Mouse (Mus musculus): ENCODE measurements at regions not wholly inside any gene's neighbourhood (a gene's known extent, or its start where the extent isn't known, plus 50 kb on each side); places are given as distances from the start of the nearest gene placed in this dataset.

DNA sequence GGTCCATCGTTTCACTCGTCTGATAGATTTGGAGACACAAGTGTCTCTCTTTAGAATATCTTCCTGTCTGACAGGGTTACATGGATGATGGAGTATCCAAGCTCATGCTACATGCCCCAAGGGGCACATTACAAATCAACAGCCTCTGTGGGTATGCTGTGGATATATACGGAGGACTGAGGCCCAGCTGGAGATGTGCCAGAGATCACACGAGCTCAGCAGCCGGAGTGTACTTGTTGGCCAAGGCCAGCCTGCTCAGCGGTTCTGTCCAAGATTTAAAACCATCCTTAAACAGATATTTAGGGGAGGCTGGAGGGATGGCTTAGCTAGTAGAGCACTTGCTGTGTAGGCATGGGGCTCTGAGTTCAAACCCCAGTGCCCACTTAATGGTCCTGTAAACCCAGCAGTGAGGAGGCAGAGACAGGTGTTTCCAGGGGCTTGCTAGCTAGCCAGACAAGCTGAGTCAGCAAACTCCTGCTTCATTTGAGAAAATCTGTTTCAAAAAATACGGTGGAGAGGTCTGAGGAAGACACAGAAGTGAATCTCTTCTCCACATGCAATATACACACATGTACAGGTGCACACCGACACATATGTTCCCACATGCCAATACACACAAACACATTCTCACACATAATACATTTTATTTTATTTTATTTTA, 85.6 kb upstream of the Aldh1b1 start:
- no peak for DNase-seq (ENCODE audit: low spot score in 2 of 2)

DNA sequence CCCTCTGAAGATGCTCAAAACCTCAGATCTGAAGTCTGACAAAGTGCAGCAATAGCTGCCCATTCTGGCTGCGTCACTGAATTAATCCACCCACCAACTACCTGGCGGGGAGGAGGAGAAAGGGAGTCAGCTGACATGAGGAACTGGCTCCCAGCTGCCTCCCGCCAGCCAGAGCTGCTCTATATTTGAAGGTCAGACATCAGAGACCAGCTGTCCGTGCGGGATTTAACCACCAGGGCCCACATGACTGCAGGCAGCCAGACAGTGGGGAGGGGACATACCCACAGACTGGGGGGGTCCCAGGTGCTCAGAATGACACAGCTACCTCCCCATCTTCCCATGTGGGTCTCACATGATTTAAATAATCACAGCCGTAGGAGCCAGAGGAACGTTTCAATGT, 94.8 kb upstream of the Aldh1b1 start:
- DNase-seq (ENCODE audit: low spot score in 2 of 2), result no peak

DNA sequence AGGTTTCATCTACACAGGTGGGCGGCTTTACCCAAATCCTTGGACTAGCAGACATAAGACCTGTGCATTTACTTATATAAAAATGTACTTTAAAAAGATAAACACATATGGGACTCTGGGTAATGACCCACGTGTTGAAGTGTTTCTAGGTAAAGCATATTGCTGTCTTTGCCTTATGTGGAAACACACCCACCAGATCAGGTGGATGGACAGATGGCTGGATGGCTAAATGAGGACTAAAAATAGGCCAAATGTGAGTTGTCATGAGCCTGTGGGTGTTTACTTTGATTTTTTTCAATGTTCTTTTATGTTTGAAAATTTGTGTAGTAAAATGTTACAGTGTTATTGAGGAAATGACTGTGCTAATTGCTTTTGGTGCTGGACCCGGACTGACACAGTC, 99.2 kb upstream of the Aldh1b1 start:
- DNase-seq (ENCODE audit: low spot score in 2 of 2), result no peak

DNA sequence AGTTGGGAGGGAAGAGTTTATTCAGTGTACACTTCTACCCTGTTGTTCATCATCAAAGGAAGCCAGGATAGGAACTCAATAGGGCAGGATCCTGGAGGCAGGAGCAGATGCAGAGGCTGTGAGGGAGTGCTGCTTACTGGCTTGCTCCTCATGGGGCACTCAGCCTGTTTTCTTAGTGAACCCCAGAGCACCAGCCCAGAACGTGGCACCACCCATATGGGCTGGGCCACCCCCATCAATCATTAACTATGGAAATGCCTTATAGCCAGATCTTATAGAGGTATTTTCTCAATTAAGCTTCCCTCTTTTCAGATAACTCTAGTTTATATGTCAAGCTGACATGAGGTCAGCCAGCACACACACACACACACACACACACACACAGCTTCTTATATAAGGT, 103.6 kb upstream of the Aldh1b1 start:
- DNase-seq (ENCODE audit: low spot score in 2 of 2), result no peak

DNA sequence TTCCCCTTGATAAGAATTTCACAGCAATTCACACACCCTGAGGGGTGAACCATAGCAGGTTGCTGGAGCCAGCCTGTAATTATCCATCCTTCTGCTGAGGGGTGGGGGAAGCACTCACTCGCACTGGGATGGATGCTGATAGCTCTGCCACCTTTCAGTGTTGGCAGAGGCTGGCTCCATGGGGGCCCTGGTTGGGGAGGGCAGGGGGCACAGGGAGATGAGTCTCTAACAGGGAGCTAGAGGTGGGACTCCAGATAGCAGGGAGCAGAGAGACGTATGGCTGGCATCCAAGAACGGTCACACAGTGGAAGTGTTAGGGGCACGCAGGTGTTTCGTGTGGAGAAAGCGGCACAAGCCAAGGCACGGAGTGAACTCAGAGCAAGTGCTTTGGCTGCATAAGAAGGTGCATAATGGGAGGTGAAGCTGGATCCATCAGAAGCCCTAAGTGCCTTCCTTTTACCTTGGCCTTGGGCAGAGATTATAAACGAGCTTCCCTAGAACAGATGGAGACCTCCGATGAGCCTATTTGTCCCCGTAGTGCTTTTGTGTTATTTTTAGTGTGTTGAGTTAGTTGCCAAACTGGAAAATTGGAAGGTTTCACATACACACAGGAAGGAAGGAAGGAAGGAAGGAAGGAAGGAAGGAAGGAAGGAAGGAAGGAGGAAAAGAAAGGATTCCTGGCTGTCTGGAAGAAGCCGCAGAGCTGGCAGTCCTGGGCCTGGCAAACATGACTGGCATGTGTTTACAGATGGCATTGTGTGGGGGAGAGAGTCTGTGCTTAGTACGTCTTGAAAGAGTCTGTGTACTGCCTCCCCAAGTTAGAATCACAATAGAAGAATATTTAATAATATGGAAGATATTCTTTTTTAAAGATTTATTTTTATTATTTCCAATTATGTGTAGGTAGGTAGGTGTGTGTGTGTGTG, 108.6 kb upstream of the Aldh1b1 start:
- DNase-seq (ENCODE audit: low spot score in 2 of 2), result no peak

DNA sequence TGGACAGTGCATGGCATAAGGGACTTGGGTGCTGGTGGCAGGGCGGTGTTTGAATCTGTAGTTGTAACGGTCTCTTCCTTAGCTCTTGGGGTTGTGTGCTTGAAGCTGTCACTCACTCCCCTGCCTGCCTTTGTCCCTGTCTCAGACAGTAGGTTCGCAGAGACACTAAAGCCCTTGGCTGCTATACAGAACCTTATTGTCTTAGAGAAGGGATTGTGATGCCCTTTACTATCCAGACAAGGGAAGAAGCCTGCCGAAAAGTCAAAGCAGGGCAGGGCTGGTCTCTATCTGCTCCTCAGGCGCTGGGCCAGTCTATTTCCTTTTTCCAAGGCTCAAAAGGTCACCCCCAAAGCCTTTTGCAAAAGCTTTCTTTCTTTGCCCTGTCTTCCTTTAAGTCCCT, 109.2 kb upstream of the Aldh1b1 start:
- no peak for DNase-seq (ENCODE audit: low spot score in 2 of 2)

DNA sequence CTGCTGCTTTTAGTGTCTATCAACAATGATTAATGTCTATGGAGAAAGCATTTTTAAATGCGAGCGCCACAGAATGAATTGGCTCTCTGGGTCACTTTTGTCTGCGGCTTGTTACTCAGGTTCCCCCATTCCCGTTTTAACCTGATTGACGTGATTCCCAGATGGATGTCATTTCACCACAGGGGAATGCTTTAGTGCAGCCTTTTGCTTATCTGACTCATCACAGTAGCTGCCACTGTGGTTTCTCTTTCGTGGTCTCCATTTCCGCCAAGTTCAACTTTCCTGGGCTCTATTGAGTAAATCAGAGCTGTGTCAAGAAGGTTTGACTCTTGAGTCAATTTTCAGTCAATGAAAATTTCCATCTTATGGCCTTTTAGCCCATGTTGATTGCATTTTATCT, 110.6 kb upstream of the Aldh1b1 start:
- no peak for DNase-seq (ENCODE audit: low spot score in 2 of 2)

DNA sequence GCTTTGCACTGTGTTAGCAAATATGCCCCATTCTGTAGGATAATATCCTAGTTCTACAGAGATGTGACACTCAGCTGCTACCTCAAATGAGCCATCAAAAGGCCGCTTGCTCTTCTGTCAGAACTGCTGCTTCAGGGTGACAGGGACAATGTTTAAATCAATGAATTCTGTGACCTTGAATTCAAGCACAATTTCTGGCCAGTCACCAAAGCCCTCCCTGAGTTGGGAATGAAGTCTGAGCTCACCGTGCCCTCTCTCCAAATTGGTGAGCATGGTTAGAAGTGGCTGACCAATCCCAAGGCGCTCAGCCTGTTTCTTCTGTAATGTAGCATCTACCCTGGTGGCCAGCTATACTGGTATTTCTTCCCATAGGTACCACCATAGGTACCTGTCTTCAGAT, 113.8 kb upstream of the Aldh1b1 start:
- DNase-seq (ENCODE audit: low spot score in 2 of 2), result no peak

DNA sequence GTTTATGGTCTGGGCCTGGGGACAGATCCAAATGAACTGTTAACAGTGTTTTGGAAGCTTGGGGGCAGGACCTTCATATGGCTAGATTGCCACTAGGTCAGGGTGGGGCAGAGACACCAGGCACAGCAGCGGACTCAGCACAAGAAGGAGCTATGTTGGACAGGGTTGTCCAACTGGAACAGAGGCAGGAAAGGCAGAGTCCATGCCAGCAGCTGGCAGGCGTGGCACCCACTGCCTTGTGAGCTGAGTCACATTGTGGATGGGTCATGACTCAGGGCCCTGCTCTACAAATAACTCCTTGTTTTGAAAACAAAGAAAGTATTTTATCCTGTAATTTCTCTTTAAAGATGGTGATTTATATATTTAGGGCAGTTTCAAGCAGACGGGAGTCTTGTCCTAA, 115.6 kb upstream of the Aldh1b1 start:
- DNase-seq (ENCODE audit: low spot score in 2 of 2), result no peak

DNA sequence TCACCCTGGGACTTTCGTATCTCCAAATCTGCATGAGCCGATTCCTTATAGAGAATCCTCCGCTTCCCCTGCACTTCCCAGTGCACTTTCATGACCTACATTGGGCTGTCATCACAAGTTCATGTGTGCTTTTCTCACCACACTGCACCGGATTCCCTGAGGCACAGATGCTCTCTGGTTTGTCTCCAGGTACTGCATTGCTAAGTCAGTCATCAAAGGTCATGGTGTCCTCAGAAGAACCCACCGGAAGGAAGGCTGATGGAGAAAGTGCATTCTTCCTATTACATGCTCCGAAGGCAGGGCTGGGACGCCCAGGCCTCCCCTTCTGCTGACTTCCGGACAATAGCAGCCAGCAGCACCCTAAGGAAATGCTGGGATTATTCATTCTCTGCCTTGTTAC, 116.1 kb upstream of the Aldh1b1 start:
- no peak for DNase-seq (ENCODE audit: low spot score in 2 of 2)

DNA sequence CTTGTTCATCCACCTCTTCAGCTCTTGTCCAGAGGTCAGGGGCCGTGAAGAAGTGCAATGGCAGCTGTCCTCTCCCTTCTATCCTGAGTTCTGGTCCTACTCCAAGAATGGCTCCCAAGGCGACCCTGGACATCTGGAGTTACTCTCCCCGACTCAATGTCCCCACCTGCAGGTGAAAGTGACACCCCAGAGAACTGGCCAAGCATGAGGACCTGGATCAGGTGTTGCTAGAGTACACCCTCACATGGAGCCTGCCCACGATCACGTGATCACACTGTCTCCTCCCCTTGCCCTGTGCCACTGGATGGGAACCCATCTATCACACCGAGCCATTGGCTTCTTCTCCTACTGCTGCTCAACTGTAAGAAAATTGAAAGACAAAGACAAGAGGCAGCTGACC, 122.7 kb upstream of the Aldh1b1 start:
- DNase-seq (ENCODE audit: low spot score in 2 of 2), result no peak

DNA sequence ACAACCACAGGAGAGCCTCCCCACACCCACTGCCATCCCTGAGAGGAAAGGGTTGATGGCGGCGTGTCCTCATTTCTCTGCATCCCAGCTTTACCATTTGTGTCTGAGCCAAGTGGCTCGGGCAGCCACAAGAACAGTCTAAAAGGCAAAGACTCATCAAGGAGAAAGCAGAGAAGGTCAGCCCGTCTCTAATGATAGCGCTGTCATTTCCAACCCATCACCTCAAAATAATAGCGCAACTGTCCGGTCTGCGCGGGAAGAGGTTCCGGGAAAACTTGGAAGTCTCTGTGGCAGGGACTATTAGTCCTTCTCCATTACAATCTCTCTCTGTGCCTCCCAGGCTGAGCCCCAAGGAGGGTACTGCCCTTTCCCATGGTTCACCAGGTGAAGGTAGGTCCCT, 124.5 kb upstream of the Aldh1b1 start:
- no peak for DNase-seq (ENCODE audit: low spot score in 2 of 2)

DNA sequence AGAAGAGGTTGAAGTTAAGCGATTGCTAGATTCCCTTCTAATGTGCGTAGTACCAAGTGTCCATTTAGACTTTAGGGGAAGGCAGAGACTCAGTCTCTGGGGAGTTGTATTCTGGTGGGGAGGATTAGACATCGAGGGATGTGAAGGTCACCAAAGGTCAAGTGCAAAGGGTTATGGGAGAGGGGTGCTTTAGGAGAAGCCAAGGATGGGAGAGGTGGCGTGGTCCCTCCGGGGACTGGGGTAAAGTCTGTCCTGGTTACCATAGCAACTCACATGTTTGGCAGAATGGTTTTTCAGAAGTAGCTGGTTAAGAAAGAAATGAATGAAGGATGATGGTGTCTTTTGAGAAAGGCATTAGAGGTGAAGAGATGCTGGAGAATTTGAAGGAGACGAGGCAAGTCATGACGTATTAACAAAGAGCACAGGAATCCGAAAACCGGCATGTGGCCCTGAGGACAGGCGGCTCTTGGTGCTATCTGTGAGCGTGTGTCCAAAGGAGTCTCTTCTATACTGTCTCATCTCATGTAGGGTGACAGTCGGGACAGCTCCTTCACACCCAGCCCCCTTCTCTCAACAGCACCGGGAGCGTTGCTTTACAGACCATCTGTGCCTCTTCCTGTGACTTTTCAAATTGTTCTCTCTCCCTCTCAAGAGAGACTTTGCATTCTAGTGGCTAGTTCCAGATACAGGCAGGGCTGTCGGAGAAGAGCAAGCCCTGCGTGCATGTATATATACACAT, 125.6 kb upstream of the Aldh1b1 start:
- DNase-seq (ENCODE audit: low spot score in 2 of 2), result no peak

DNA sequence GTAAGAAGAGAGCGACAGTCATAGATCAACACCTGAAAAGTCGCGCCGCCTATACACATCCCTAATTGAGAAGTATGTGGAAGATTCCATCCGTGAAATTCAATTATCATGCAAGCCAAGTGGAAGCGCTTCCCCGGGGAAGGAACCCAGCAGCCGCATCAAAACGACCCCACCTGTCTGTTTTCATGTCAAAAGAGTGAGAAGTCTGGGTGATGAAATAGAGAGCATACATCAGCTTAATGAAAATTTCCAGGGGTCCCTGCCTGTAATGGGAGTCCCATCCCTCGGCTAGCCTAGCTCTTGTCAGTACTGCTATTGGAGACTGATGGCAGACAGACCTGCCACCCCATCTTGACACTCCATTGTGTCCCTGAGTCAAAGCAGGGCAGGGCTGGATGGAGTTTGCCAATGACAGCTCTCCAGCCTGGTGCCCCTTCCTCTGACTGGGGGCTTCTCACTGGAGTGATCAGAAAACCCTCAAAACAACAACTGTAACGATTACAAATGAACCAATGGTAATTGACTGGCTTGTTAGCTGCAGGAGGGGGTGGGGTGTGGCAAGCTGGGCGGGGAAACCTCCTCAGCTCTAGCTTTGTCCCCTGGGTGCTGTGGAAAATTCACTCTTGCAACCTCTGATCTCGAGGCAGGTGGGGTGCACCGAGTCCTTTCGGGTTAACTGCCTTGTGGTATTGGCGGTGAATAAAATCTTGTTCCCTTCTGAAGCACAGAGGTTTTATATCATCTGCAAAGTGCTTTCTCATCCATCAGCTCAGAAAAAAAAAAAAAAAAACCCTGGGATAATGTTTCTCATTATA, 126.4 kb upstream of the Aldh1b1 start:
- no peak for DNase-seq (ENCODE audit: low spot score in 2 of 2)

DNA sequence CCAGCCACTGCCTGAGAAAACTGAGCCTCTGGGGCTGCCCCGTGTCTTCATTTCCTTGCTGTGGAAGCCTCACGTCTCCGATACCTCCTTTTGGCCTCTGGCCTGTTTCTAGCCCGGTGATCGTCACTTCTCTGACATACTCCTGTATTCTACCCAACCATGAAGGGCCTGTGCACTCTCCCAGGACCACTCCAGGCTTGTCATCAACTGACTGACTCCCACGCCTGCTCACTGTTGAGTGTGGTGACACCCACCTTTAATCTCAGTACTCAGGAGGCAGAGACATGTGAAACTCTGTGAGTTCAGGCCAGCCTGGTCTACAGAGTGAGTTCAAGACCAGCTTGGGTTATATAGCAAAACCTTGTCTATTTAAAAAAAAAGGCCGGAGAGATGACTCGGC, 132.1 kb upstream of the Shb start:
- DNase-seq (ENCODE audit: low spot score in 2 of 2), result no peak

DNA sequence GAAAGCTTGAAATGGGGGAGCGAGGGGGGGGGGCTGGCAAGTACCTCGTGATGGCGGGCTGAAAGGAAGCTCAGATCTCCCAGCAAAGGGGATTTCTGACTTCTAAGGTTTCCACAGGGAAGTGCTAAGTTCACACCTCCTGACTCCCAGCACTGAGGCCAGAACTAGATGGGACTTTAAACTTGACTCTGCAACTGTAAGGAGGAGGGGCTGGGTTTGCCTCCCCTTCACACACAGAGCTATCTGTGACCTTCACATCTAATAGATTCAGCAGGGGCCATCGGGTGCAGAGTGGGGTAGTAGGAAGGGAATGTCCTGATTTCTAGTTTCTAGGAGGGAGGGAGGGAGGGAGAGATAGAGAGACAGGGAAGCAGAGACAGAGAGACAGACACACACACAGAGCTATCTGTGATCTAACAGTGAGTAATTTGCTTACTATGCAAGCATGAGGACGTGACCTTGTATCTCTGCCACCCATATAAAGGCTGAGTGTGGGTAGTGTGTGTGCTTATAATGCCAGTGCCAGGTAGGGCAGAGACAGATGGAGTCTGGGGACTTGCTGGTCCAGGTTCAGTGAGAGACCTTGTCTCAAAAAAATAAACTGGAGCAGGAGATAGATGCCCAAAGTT, 125.2 kb upstream of the Shb start:
- DNase-seq (ENCODE audit: low spot score in 2 of 2), result no peak

DNA sequence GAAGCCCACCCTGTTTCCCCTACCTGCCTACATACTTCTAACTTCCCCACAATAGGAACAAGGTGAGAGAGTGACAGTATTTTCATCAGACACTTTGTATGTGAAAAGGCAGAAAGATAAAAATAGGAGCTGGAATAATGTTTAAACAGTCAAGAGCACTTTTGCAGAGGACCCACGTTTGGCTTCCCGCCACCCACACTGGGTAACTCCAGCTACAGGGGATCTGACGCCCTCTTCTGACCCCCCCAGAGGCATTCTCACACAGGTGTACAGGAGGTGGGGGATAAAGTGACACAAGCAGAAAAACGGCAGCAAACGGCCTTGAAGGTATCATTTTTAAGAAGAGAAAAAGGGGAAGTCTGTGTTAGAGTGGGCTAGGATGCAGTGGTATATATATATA, 123.5 kb upstream of the Shb start:
- no peak for DNase-seq (ENCODE audit: low spot score in 2 of 2)

DNA sequence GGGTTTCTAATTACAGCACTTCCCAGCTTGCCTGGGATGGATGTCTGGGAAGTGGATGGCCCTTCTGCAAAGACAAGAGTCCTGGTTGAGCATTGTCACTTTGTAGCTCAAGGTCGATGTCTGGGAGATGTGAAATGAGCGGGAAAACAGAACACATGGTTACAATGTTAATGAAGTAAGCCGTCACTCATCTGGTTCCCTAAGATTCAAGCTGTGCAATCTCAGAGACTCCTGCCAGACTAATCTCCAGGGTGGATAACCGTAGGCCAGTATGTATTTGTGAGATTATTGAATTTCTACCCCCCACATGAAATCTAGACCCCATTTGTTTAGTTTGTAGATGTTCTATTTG, 122.5 kb upstream of the Shb start:
- DNase-seq (ENCODE audit: low spot score in 2 of 2), result no peak

DNA sequence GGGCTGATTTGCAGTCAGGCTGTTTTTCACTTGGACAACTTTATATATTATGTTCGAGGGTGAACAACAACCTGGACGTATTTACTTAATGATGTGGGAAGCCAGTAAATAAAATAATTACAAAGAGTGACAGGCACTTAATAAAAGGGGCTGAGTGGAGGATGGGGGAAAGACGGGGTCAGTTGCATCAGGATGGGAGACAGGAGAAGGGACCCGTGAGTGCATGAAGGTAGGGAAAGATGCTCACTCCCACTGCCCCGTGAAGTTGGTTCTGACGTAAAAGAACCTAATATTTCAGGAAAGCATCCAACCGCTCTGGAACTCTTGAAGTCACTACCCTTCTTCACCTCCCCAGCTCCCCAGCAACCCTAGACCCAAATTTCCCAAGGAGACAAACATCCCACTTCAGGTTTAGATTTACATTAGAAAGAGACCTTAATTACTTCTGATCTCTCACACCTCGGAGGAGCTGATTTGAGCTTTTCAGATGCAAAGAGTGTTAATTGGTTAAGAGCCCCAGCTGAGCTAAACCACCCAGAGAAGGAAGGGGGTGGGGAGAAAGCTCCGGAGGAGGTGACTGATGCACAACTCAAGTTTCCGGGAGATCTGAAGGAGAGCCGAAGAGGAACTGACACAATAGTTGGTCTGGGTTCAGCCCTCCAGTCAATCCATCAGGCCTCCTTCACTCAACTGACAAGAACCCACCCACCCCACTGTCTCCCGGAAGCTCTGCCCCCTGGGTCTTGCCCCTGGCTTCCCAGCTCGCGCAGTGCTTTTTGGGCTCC, 121.9 kb upstream of the Shb start:
- DNase-seq (ENCODE audit: low spot score in 2 of 2), result no peak

DNA sequence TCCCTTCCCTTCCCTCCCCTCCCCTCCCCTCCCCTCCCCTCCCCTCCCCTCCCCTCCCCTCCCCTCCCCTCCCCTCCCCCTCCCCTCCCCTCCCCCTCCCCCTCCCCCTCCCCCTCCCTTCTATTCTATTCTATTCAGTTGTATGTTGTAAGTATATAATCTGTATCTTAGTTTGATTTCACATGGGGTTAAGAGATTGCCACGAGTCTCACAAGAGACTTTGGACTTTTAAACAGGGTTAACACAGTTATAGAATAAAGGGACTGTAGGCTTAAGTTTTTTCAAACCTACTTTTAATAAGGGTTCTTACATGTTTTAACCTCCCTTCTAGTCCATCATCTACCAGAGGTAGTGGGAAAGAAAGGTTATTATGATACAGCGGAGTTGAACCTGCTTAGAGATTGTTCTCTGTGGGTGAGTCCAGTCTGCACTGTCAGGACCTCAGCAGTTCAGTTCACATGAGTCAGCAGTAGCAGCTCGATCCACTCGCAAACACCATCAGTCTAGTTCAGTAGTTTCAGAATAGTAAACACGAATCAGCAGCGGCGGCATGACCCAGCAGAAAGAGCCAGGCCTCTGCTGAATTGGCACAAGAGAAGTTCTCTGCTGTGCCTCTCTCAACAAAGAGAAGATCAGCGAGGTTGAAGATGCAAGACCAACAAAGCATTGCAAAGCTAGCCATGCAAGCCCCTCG, 116.8 kb upstream of the Shb start:
- DNase-seq (ENCODE audit: low spot score in 2 of 2), result no peak

Data from urinary bladder, postnatal 4 days (tissue).